Mouse (Mus musculus) thymus, adult 2 months (tissue): ENCODE results near the gene Thegl.

Experiments used
- CTCF ChIP-seq: fragments of 200-500 bp; IDR thresholded peaks from 2 replicates; pipeline ENCODE4 v1.5.1; 2012; ENCODE audit warnings: mild to moderate bottlenecking, control low read depth, low read length, moderate library complexity, borderline replicate concordance; ENCODE audit not compliant: control insufficient read depth, poor library complexity, insufficient read depth; ENCODE audit errors: extremely low read depth
- POLR2A ChIP-seq: fragments of 200-500 bp; IDR thresholded peaks from 2 replicates; pipeline ENCODE4 v1.6.1; 2012; ENCODE audit warnings: mild to moderate bottlenecking, low read length, control low read depth, moderate library complexity; ENCODE audit not compliant: control insufficient read depth, poor library complexity, insufficient read depth; ENCODE audit errors: extremely low read depth

DNA sequence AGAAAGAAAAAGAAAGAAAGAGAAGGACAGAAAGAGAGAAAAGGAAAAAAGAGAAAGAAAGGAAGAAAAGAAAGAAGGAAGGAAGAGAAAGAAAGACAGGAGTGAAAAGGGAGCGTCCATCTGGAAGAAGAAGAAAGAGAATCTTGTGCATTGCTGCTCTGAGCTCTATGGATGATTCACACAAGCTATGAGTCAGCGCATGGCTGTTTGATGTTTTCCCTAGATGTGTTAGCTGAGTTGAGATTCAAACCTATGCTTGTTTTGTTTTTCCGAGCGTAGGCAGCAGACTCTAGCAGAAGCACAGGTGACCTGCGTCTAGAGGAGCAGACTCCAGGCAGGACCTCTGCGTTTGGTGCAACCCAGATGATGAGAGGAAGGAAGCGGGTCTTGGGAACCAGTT lies 66.9 kb downstream of the Thegl start:
- TF ChIP-seq CTCF (no peak), POLR2A (no peak)
